Mouse (Mus musculus) G1E (cell line): ENCODE results near the gene Abhd17b.

ENCODE experiments used
- CTCF ChIP-seq: IDR thresholded peaks from 2 replicates; pipeline ENCODE4 v1.5.1; 2012; ENCODE audit warnings: low read depth, low read length, inconsistent platforms, mixed read lengths
- GATA1 ChIP-seq: IDR thresholded peaks from 2 replicates; pipeline ENCODE4 v1.6.1; 2012; ENCODE audit warnings: borderline replicate concordance, low read length, inconsistent platforms, mixed read lengths
- GATA2 ChIP-seq: IDR thresholded peaks from 2 replicates; pipeline ENCODE4 v1.6.1; 2012; ENCODE audit warnings: low read depth, low read length, inconsistent platforms, borderline replicate concordance
- POLR2AphosphoS5 ChIP-seq: IDR thresholded peaks from 2 replicates; pipeline ENCODE4 v1.6.1; 2012; ENCODE audit warnings: low read depth, low read length, inconsistent platforms; ENCODE audit not compliant: insufficient replicate concordance
- TAL1 ChIP-seq: conservative IDR thresholded peaks from 2 replicates; pipeline ENCODE4 v1.6.1; 2012; ENCODE audit warnings: low read depth, low read length, inconsistent platforms, mixed read lengths

GRCm38 (mm10) chr19:21733176-21733575 lies 80.2 kb downstream of the Abhd17b start:
- TF ChIP-seq CTCF (no peak), TAL1 (no peak), GATA1 (no peak), POLR2AphosphoS5 (no peak), GATA2 (no peak)
